Mouse (Mus musculus) heart, adult 11 months (tissue): Measurements from ENCODE around the gene 4930550C14Rik.
A peak's percentile ranks its signal among the peaks of the same experiment; 100 is the strongest.

ENCODE experiments used
- DNase-seq: peaks from one replicate; pipeline ENCODE4 v3.0.0; 2022

4930550C14Rik gene

GRCm38 (mm10) chr9:53402291-53402711, at the start of gene 4930550C14Rik:
TSS of gene 4930550C14Rik (plus strand) at chr9:53402325.
- peak; percentile 92 for DNase-seq

DNA sequence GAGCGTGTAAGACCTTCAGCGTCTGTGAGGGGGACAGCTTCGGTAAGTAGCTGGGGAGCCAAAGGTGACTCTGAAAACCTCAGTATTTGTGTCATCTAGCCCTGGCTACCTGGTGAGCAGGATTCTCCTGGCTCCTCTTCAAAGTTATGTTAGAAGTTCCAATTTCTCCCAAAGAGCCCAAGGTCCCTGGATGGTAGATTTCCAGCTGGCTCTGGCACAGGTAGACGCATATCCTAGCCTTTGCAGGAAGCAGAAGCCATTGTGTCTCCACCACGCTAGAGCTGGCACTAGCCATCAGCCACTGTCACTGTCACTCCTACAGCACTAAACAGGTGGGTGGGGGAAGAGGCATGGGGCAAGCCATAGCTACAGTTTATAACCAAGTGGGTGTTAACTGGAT, 49.0 kb upstream of the 4930550C14Rik start:
- DNase-seq, result no peak

GRCm38 (mm10) chr9:53356219-53357155, 45.6 kb upstream of the 4930550C14Rik start:
- no peak for DNase-seq

DNA sequence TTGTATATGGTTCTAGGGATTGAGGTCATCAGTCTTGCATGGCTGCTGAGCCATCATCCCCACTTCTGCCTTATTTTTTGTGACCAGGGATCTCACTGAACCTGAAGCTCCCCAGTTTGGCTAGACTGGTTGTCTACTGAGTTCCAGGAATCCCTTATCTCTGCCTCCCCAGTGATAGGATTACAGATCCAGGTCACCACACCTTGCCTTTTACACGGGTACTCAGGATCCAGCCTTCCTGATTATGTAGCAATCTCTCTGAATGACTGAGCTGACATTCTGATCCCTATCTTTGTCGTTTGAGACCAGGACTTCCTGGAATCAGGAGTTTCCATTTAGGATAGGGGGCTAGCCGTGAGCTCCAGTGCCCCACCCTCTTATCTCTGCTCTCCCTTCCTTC, 30.8 kb upstream of the 4930550C14Rik start:
- DNase-seq, result peak; percentile 55

GRCm38 (mm10) chr9:53375907-53376306, 26.2 kb upstream of the 4930550C14Rik start:
- peak; percentile 95 for DNase-seq

DNA sequence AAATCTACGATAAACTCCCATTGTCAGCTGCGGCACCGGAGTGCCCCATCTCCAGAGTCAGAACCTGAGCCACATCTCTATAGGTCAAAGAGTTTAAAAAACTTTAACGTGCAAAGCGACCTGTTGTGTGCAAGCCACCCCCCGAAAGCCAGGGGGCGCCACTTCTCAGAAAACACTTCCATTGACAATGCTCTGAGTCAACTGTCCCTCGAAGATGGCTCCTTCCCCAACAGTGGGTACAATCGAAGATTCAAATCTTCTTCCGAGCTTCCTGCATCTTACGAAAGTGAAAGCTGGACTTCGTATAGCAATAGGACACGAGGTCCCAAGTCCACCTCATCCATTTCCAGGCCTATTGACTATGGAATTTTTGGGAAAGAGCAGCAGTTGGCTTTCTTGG, 25.3 kb upstream of the 4930550C14Rik start:
- no peak for DNase-seq

GRCm38 (mm10) chr9:53377597-53377996, 24.5 kb upstream of the 4930550C14Rik start:
- peak; percentile 37 for DNase-seq

GRCm38 (mm10) chr9:53378171-53378570, 24.0 kb upstream of the 4930550C14Rik start:
- DNase-seq, result no peak

DNA sequence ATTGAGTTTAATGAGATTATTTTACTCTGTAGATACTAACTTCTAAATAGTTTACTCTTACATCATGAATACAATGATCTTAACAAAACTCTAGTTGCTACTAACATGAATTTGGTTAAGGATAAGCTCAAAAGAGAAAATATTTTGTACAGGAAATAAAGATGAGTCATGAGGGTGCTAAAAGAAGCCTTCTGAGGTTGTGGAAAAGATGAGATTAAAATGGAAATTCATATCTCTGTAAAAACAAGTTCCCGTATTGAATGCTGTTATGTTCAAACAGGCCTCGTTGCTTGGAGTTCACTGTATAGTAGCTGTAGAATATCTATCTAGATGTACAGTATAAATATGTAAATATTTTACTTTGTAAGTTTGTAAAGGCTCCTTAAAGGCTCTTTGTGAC, 21.5 kb upstream of the 4930550C14Rik start:
- no peak for DNase-seq

- DNase-seq, result no peak
Observed at GRCm38 (mm10) chr9:53381113-53381615, 21.0 kb upstream of the 4930550C14Rik start.

DNA sequence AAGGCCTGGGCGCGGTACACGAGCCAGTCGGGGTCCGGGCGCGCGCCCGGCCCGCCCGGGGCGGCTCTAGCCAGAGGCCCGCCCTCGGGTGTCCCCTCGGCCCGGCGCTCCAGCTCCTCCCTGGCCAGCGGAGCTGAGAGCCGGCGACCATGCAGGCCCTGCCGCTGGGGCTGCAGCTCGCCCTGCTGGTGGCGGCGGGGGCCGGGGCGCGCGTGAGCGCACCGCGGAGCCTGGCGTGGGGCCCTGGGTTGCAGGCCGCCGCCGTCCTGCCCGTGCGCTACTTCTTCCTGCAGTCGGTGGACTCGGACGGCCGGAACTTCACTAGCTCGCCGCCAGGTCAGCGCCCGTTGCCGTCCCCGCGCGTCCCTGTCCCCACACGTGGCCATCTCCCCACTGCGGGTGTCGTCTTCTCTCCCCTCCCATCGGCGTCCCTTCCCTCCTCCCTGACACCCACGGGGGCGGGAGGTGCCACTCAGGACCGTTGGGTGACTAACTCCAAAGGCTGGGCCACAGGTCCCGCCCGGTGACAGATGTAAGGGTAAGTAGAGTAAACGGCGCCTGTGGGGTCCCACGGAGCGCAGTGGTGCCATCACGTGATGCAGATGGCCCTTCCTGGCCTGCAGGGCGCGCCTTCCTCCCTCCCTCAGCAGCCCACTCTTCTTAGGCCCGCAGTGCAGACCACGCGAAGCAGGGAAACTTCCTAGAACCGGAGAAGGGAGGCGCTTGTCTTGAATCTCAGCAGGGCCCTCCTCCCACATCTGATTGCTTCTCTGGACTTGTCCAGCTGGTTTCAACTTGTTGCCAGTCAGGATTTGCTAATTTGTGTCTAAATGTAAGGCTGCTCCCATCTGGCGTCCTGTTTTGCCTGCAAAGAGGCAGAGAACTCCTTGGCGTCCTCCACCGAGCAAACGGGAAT, 17.9 kb upstream of the 4930550C14Rik start, which contains the start of gene Kdelc2:
TSS of gene Kdelc2 (plus strand) at position 75 of the 916 bp plus-strand sequence.
- peak; percentile 99 for DNase-seq

DNA sequence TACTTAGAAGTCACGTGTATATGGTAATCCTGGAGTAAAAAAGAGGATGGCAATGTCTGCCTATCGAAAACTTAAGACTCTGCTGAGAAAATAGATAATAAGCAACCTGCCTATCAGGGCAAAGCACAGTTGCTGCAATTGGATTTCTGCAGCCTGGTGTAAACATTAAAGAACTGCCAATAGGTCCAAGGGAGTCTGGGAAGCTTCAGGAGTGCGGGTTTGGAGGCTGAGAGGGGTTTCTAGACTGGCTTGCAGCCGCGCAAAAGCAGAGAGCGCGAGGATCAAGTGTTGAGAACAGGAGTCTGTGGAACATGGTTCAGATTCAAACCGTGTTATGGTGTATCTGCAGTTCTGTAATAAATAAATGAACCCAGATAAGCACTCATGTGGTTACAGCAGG, 17.3 kb upstream of the 4930550C14Rik start:
- DNase-seq, result no peak

DNA sequence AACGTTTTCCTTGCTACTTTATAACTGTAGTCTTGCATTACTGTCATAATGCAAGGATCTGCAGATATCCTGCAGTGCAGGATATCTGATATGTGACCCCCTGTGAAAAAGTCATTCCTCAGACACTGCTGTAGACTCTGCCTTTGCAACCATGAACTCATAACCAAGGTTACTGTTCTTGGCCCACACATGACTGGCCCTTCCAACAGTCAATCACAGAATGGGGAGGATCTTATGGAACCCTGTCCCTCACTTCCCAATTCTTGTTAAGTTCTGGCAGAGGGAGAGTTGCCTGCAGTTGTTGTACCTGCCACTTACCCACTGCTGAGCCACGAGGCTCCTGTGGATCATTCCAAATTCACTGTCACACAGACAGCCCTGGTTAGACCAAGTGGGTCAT, 14.7 kb upstream of the 4930550C14Rik start:
- peak; percentile 96 for DNase-seq

GRCm38 (mm10) chr9:53389109-53389508, 13.0 kb upstream of the 4930550C14Rik start:
- DNase-seq, result no peak

GRCm38 (mm10) chr9:53390136-53390535, 12.0 kb upstream of the 4930550C14Rik start:
- DNase-seq, result no peak

DNA sequence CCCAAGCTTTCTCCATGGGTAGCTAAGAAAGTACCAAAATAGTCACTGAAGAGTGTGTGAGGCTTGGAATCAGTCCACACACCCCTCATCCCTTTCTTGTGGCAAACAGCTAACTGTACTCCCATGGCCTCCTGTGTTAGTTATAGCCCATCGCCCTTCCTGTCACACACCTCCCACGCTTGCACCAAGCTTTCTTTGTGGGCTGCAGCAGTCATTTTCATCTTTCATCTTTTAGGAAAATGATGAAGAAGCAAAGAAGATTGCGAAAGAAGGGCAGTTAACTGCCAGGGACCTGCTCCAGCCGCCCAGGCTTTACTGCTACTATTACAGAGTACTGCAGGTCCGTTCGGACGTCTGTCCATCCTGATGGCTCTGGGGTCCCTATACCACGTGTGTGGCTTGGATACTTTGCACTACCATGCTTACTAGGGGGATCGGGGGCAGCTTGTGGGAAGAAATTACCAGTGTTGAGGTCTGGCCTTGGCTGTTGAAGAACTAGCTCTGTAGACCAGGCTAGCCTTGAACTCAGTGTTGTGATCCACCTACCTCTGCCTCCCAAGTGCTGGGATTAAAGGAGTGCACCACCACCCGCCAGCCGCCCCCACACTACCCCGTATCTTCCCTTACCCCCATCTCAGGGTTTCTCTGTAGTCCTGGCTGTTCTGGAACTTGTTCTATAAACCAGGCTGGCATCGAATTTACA, 4.3 kb upstream of the 4930550C14Rik start:
- DNase-seq, result peak; percentile 89

DNA sequence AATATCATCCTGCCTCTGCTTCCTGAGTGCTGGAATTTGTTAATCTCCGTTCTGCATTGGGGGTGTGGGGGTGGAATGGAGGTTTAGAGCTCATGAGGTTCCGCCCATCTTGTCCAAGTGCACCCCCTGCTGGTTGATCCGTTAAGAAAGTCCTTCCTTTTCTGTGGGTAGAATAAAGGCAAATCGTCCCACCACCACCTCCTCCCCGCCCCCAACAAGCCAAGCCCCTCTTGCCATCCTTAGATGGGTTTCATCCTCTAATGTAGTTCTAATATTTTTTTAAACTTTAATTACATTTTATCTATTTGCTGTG, 3.8 kb upstream of the 4930550C14Rik start:
- peak; percentile 85 for DNase-seq

DNA sequence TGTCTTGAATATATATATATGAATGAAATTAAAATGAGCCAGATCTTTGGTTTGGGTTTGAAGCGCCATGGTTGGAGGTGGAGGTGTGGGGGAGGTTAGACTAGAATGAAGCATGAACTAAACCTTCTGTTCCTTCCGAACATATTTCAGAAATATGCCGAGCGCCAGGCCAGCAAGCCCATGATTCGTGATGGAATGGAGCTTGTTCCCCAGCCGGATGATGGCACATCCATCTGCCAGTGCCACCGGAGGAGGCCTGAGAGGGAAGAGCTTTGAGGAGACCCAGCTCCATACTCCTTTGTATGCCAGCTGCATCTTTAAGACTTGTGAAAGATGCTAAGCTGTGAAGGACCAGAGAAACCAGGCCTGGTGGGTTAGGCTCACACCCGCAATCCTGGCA, 2.6 kb upstream of the 4930550C14Rik start:
- peak; percentile 42 for DNase-seq

DNA sequence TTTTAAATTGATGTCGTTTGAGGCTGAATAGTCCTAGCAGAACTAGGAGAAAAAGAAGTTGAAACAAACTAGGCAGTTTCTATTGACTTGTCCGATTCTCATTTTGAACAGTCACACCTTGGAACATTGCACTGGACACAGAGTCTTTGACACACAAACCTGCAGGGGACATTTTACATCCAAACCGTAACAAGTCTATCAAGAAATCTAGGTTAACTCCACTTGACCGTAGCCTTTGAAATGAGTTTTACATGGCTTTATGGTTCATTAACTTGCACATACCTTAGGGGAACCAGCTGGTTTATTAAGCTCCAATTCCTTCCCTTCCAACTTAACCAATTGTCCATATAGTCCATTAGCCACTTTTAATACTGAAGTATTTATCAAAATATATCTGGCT, 1.4 kb upstream of the 4930550C14Rik start:
- peak; percentile 4 for DNase-seq

DNA sequence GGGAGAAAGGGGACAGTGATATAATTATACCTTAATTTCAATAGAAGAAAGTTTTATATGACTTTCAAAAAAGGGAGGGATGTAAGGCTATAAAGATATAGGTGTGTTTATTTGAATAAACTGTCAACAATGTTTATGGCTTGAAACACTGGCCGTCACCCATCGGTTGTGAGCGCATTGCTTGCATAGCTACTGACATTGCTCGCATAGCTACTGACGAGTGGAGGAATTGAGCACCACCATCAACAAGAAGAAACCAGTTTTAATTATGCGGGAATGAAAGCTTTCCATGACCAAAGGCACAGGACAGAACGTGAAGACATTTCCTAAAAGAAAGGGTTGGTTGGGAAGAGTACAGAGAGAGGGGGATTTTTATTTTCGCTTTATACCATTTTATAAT, 979 bp upstream of the 4930550C14Rik start:
- DNase-seq, result no peak

GRCm38 (mm10) chr9:53402991-53403390, 866 bp downstream of the 4930550C14Rik start:
- DNase-seq, result no peak

GRCm38 (mm10) chr9:53404050-53404752, 2.1 kb downstream of the 4930550C14Rik start:
- no peak for DNase-seq
